Mouse (Mus musculus): ENCODE measurements around the gene Bcr. TPM values are rescaled to one million over a fixed set of nuclear protein-coding genes. Genes with fewer than 3 reads are reported as not detected.

The Bcr gene
- total and polyA plus RNA-seq, 2 experiments from 2014 or later = 11.0 to 59.8 TPM

- no peak overlapping the region for H3K27ac ChIP-seq (ENCODE audit: low read depth, low read length)
These were observed 98.0 kb downstream of the Bcr start for GRCm38 (mm10) chr10:75158356-75158755.

GRCm38 (mm10) chr10:75160171-75160900, 99.9 kb downstream of the Bcr start:
- Histone ChIP-seq H3K27ac (ENCODE audit: low read depth, low read length) (no peak overlapping the region), H3K4me1 (ENCODE audit: insufficient read depth, low read length) (no peaks in the 10 kb centered on the region), H3K9ac (replicated peaks; ENCODE audit: low read length, poor library complexity, severe bottlenecking) (no peak overlapping the region), H3K4me2 (ENCODE audit: low read depth, low read length, poor library complexity, severe bottlenecking) (no peak overlapping the region), H3K9me3 (ENCODE audit: low read length) (no peaks in the 10 kb centered on the region), H3K27me3 (ENCODE audit: insufficient read depth, low read length) (no peaks in the 10 kb centered on the region), H3K4me3 (ENCODE audit: low read depth, low read length) (no peak overlapping the region), H3K36me3 (ENCODE audit: insufficient read depth, low read length) (peaks cover 77% of the 10 kb centered on the region)
- no peak for DNase-seq (ENCODE audit: low spot score)
- TF ChIP-seq CTCF (IDR thresholded peaks at IDR 0.05) = peak; percentile 40; the same call in 1 of the 2 replicates
- ATAC-seq (ENCODE audit: low FRiP score) = no peak; the same call in 1 of the 2 replicates
- WGBS = 72% methylated on average over 10 of the region's 10 CpGs

More at GRCm38 (mm10) chr10:75158356-75158755, 98.0 kb downstream of the Bcr start:
- Histone ChIP-seq H3K36me3 (ENCODE audit: insufficient read depth, low read length) (peaks cover 78% of the 10 kb centered on the region), H3K9me3 (ENCODE audit: low read length) (no peaks in the 10 kb centered on the region), H3K4me3 (ENCODE audit: low read depth, low read length) (no peak overlapping the region), H3K27me3 (ENCODE audit: insufficient read depth, low read length) (no peaks in the 10 kb centered on the region), H3K4me1 (ENCODE audit: insufficient read depth, low read length) (no peaks in the 10 kb centered on the region), H3K9ac (replicated peaks; ENCODE audit: low read length, poor library complexity, severe bottlenecking) (no peak overlapping the region), H3K4me2 (ENCODE audit: low read depth, low read length, poor library complexity, severe bottlenecking) (no peak overlapping the region)
- TF ChIP-seq CTCF (IDR thresholded peaks at IDR 0.05) = no peak
- ATAC-seq (ENCODE audit: low FRiP score) (no peak), DNase-seq (ENCODE audit: low spot score) (no peak)
- WGBS = 54% methylated on average over 1 of the region's 1 CpGs

GRCm38 (mm10) chr10:75165825-75166481, 105.6 kb downstream of the Bcr start:
- no peak overlapping the region for H3K4me2 ChIP-seq (ENCODE audit: low read depth, low read length, poor library complexity, severe bottlenecking)
- no peak for DNase-seq (ENCODE audit: low spot score)
- peak; percentile 51 for TF ChIP-seq CTCF (IDR thresholded peaks at IDR 0.05)
- no peak overlapping the region for H3K4me3 ChIP-seq (ENCODE audit: low read depth, low read length)
- H3K4me1 ChIP-seq (ENCODE audit: insufficient read depth, low read length) = no peaks in the 10 kb centered on the region
- 71% methylated on average over 10 of the region's 10 CpGs for WGBS
- H3K27me3 ChIP-seq (ENCODE audit: insufficient read depth, low read length) = no peaks in the 10 kb centered on the region
- no peaks in the 10 kb centered on the region for H3K9me3 ChIP-seq (ENCODE audit: low read length)
- ATAC-seq (ENCODE audit: low FRiP score) = no peak
- no peak overlapping the region for H3K27ac ChIP-seq (ENCODE audit: low read depth, low read length)
- H3K9ac ChIP-seq (replicated peaks; ENCODE audit: low read length, poor library complexity, severe bottlenecking) = no peak overlapping the region
- peaks cover 68% of the 10 kb centered on the region for H3K36me3 ChIP-seq (ENCODE audit: insufficient read depth, low read length)

- no peak overlapping the region for H3K27ac ChIP-seq (ENCODE audit: low read depth, low read length)
- H3K4me1 ChIP-seq (ENCODE audit: insufficient read depth, low read length) = no peaks in the 10 kb centered on the region
- H3K9me3 ChIP-seq (ENCODE audit: low read length) = no peaks in the 10 kb centered on the region
- H3K4me3 ChIP-seq (ENCODE audit: low read depth, low read length) = no peak overlapping the region
- 92% methylated on average over 4 of the region's 4 CpGs for WGBS
- no peak for DNase-seq (ENCODE audit: low spot score)
- no peak overlapping the region for H3K4me2 ChIP-seq (ENCODE audit: low read depth, low read length, poor library complexity, severe bottlenecking)
- no peak for ATAC-seq (ENCODE audit: low FRiP score)
- H3K27me3 ChIP-seq (ENCODE audit: insufficient read depth, low read length) = no peaks in the 10 kb centered on the region
- TF ChIP-seq CTCF (IDR thresholded peaks at IDR 0.05) = no peak
- H3K36me3 ChIP-seq (ENCODE audit: insufficient read depth, low read length) = peaks cover 72% of the 10 kb centered on the region
- H3K9ac ChIP-seq (replicated peaks; ENCODE audit: low read length, poor library complexity, severe bottlenecking) = no peak overlapping the region
These were observed 106.2 kb downstream of the Bcr start for GRCm38 (mm10) chr10:75166601-75167000.

DNA sequence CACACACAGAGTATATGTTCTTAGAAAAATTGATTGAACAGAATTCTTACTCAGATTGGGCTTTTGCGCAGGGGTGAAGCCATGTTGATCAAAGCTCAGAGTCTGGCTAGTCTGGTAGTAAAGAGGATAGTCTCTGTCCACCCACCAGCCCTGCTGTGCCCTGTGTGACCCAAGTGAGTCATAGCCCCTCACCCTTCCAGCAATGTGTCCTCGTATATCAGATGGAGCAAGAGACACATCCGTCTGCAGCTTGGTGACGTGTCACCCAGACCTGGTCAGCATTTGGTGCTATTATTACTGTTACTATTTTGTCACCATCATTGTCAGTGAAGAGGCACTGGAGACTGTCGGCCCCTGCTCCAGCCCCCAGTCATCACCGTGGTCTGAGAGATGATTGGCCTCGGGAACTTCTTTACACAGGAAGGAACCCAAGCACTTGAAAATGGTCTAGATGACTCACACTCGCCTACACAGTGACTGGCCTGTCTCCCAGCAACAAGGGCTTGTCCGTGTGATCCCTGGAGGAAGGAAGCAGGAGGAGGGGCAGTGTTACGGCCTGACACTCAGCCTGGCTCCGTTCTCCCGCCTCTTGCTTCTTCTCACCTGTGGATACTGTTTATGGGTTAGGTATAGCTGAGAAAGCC, 109.9 kb downstream of the Bcr start:
- no peak for TF ChIP-seq CTCF (IDR thresholded peaks at IDR 0.05)
- ATAC-seq (ENCODE audit: low FRiP score) (no peak), DNase-seq (ENCODE audit: low spot score) (no peak)
- WGBS = 80% methylated on average over 12 of the region's 12 CpGs
- H3K27ac ChIP-seq (ENCODE audit: low read depth, low read length) = no peak overlapping the region
- H3K9me3 ChIP-seq (ENCODE audit: low read length) = no peaks in the 10 kb centered on the region
- H3K4me3 ChIP-seq (ENCODE audit: low read depth, low read length) = no peak overlapping the region
- H3K36me3 ChIP-seq (ENCODE audit: insufficient read depth, low read length) = peaks cover 64% of the 10 kb centered on the region
- no peak overlapping the region for H3K9ac ChIP-seq (replicated peaks; ENCODE audit: low read length, poor library complexity, severe bottlenecking)
- no peaks in the 10 kb centered on the region for H3K27me3 ChIP-seq (ENCODE audit: insufficient read depth, low read length)
- H3K4me2 ChIP-seq (ENCODE audit: low read depth, low read length, poor library complexity, severe bottlenecking) = no peak overlapping the region
- no peaks in the 10 kb centered on the region for H3K4me1 ChIP-seq (ENCODE audit: insufficient read depth, low read length)

DNA sequence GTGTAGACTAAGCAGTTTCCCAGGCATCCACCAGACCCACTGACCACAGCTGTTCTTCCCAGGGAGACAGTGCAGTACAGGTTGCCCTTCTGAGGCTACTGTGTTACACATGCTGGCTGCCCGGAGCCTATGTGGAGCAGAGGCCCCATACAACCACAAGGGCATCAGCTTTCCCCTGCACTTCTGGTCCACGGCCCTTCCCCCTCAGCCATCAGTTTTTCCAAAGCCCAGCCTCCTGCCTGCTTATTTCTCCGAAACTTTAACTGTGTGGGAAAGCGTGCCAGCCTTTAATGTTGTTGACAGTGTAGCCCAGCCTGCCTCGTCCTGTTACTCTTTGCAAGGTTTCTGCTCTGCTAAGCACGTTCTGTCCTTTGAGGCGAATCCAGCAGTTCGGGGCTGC, 112.7 kb downstream of the Bcr start:
- Histone ChIP-seq H3K27ac (ENCODE audit: low read depth, low read length) (no peak overlapping the region), H3K4me2 (ENCODE audit: low read depth, low read length, poor library complexity, severe bottlenecking) (no peak overlapping the region), H3K27me3 (ENCODE audit: insufficient read depth, low read length) (no peaks in the 10 kb centered on the region), H3K4me1 (ENCODE audit: insufficient read depth, low read length) (no peaks in the 10 kb centered on the region), H3K36me3 (ENCODE audit: insufficient read depth, low read length) (peaks cover 69% of the 10 kb centered on the region), H3K4me3 (ENCODE audit: low read depth, low read length) (no peak overlapping the region), H3K9ac (replicated peaks; ENCODE audit: low read length, poor library complexity, severe bottlenecking) (no peak overlapping the region), H3K9me3 (ENCODE audit: low read length) (no peaks in the 10 kb centered on the region)
- no peak for DNase-seq (ENCODE audit: low spot score)
- no peak for TF ChIP-seq CTCF (IDR thresholded peaks at IDR 0.05)
- no peak for ATAC-seq (ENCODE audit: low FRiP score)
- 73% methylated on average over 8 of the region's 8 CpGs for WGBS

Data from midbrain, postnatal 0 days (tissue).